ENCODE assay signal across 7 mouse cellular contexts in the genomic region with DNA sequence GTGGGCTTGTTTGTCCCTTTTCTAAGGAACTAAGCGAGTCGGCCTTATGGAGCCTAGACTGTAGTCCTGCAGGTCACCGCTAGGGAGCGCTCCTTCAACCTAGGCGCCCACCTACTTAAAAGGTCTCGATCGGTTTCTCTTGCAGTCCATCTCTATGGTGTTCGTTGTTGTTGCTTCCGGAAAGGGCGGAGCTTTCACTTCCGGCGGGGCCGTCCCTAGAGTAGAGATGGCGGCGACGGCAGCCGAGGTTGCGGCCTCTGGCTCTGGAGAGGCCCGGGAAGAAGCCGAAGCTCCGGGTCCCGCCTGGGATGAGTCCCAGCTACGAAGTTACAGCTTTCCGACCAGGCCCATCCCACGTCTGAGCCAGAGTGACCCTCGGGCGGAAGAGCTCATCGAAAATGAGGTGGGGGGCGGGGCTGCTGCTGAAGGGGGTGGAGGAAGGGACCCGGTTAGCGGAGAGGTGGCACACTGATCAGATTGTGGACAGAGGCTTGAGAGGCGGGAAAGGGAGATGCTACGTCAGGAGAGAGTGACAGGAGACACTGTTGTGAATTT. TPM values are rescaled to one million over a fixed set of nuclear protein-coding genes. Genes with fewer than 3 reads are reported as not detected.
DNase-seq lines count a peak whose midpoint lies in the region; ATAC-seq lines count a peak whose summit lies in the region.

A gene (plus strand): TSS at position 199 of the 555 bp plus-strand sequence.

- H3K4me3 ChIP-seq in intestine, embryonic 16.5 days (ENCODE audit: low read length) = peak within 1 kb of the TSS; percentile 86
- H3K4me3 ChIP-seq in midbrain, embryonic 11.5 days (ENCODE audit: low read depth, low read length) = peak within 1 kb of the TSS; percentile 83

- peaks cover 10% of the 10 kb centered on the region for H3K36me3 ChIP-seq in intestine, embryonic 16.5 days (ENCODE audit: control insufficient read depth, insufficient read depth, low read length)
- peaks cover 11% of the 10 kb centered on the region; the same call in 1 of the 2 replicates for H3K36me3 ChIP-seq in midbrain, embryonic 11.5 days (ENCODE audit: control insufficient read depth, insufficient read depth, low read length)

- H3K4me1 ChIP-seq in intestine, embryonic 16.5 days (ENCODE audit: control insufficient read depth, insufficient read depth, low read length) = peaks cover 19% of the 10 kb centered on the region
- H3K4me1 ChIP-seq in midbrain, embryonic 11.5 days (ENCODE audit: control insufficient read depth, insufficient read depth, low read length) = peaks cover 11% of the 10 kb centered on the region

- H3K9ac ChIP-seq in intestine, embryonic 16.5 days (ENCODE audit: low read depth, low read length) = peak within 1 kb of the TSS; percentile 88
- H3K9ac ChIP-seq in midbrain, embryonic 11.5 days (ENCODE audit: low read length) = peak within 1 kb of the TSS; percentile 88

- under 1% methylated on average over 33 of the region's 33 CpGs for WGBS in intestine, embryonic 16.5 days
- WGBS in midbrain, embryonic 11.5 days = under 1% methylated on average over 33 of the region's 33 CpGs

- H3K27me3 ChIP-seq in intestine, embryonic 16.5 days (replicated peaks; ENCODE audit: control insufficient read depth, insufficient read depth, low read length) = no peaks in the 10 kb centered on the region
- H3K27me3 ChIP-seq in midbrain, embryonic 11.5 days (ENCODE audit: control insufficient read depth, insufficient read depth, low read length) = no peaks in the 10 kb centered on the region

- peak; percentile 99 for ATAC-seq in intestine, embryonic 16.5 days
- peak; percentile 98 for ATAC-seq in midbrain, embryonic 11.5 days (ENCODE audit: low FRiP score)

- peak within 1 kb of the TSS; percentile 70 for H3K27ac ChIP-seq in intestine, embryonic 16.5 days (ENCODE audit: low read length)
- H3K27ac ChIP-seq in midbrain, embryonic 11.5 days (ENCODE audit: low read depth, low read length) = peak within 1 kb of the TSS; percentile 69

- intact Hi-C loops in left cerebral cortex, postnatal 36 days (cut with DNase I) = no loop called here

- H3K9me3 ChIP-seq in intestine, embryonic 16.5 days (ENCODE audit: control insufficient read depth, low read length) = no peaks in the 10 kb centered on the region
- no peaks in the 10 kb centered on the region for H3K9me3 ChIP-seq in midbrain, embryonic 11.5 days (ENCODE audit: control insufficient read depth, low read length)

- peak within 1 kb of the TSS; percentile 88 for H3K4me2 ChIP-seq in intestine, embryonic 16.5 days (ENCODE audit: low read depth, low read length)
- H3K4me2 ChIP-seq in midbrain, embryonic 11.5 days = peak within 1 kb of the TSS; percentile 84

- peak; percentile 92 for DNase-seq in adrenal gland, adult 8-10 months
- DNase-seq in embryo, embryonic 9.5 days (ENCODE audit: extremely low spot score) = peak; percentile 95
- peak; percentile 75 to 91 for DNase-seq in gastrocnemius, postnatal 4 days (ENCODE audit: low spot score in 2 of 2)
- peak; percentile 93 for DNase-seq in left cerebral cortex, postnatal 36 days (ENCODE audit: low spot score in 2 of 2)
- DNase-seq in midbrain, embryonic 11.5 days (ENCODE audit: low spot score, missing footprints) = peak; percentile 100
- peak; percentile 93 for DNase-seq in skeletal muscle tissue, adult 2 months (ENCODE audit: low read depth, low spot score)

RNA-seq across cellular contexts. Expression of the gene that starts here (rescaled TPM):
- total RNA-seq in adrenal gland, adult 8-10 months (2022) = 10 to 100 TPM; 26.0 to 30.2 (median 28.4) TPM
- 100 to 1,000 TPM; 110 to 121 TPM for total RNA-seq in gastrocnemius, postnatal 4 days (2021)
- 25.7 and 31.3 TPM in 2 replicates for polyA plus RNA-seq in intestine, embryonic 16.5 days (2015; fragmentation: Nextera tagmentation; extraction: Ambion mirVana)
- 10 to 100 TPM; 26.3 to 31.9 TPM for total RNA-seq in left cerebral cortex, postnatal 36 days (2021)
- polyA plus RNA-seq in midbrain, embryonic 11.5 days (2014; fragmentation: Nextera tagmentation; extraction: Ambion mirVana) = 24.2 and 24.7 TPM in 2 replicates

Comparison
In these comparisons a context has a peak if more than half of its experiments do, and no peak if none do; other contexts are left out.
1. Peak in every context shown above with its lines: DNase-seq, ATAC-seq, H3K4me3 ChIP-seq and H3K27ac ChIP-seq.